Mouse (Mus musculus) ES-E14 (cell line): ENCODE results near the gene Rbm12. TPM values are rescaled to one million over a fixed set of nuclear protein-coding genes. Genes with fewer than 3 reads are reported as not detected.

Experiments
- DNase-seq: peaks from one replicate; pipeline ENCODE4 v3.0.0-alpha.2; 2013; ENCODE audit warnings: low read depth, low spot score
- H3K27ac ChIP-seq: 2 replicates; pipeline ENCODE4 v1.5.1; 2012; ENCODE audit warnings: low read depth, mild to moderate bottlenecking, low read length, moderate library complexity, mixed read lengths; ENCODE audit not compliant: poor library complexity, insufficient read depth, severe bottlenecking
- H3K36me3 ChIP-seq: 2 replicates; pipeline ENCODE4 v1.6.1; 2012; ENCODE audit warnings: mild to moderate bottlenecking, low read length, moderate library complexity, mixed read lengths; ENCODE audit not compliant: control insufficient read depth, poor library complexity, insufficient read depth, severe bottlenecking
- H3K4me1 ChIP-seq, 2 experiments: fragments of 150-350 bp in 1 of 2; sonication (generic) in 1 of 2; 2 replicates each; pipeline ENCODE4 v1.6.1; 2012; ENCODE audit warnings: low read length in 2 of 2, mild to moderate bottlenecking in 1 of 2, mixed read lengths in 1 of 2; ENCODE audit not compliant: control insufficient read depth in 2 of 2, insufficient read depth in 2 of 2, poor library complexity in 1 of 2
- H3K4me3 ChIP-seq, 2 experiments: fragments of 150-350 bp in 1 of 2; sonication (generic) in 1 of 2; 2 replicates each; pipeline ENCODE4 v1.5.1; 2012; ENCODE audit warnings: low read length in 2 of 2, low read depth in 1 of 2, mild to moderate bottlenecking in 1 of 2, mixed read lengths in 1 of 2; ENCODE audit not compliant: insufficient read depth in 1 of 2, poor library complexity in 1 of 2, severe bottlenecking in 1 of 2
- H3K9ac ChIP-seq: 2 replicates; pipeline ENCODE4 v1.6.1; 2012; ENCODE audit warnings: low read depth, mild to moderate bottlenecking, low read length, mixed read lengths; ENCODE audit not compliant: poor library complexity, insufficient read depth, severe bottlenecking
- H3K9me3 ChIP-seq: fragments of 150-350 bp; sonication (generic); 2 replicates; pipeline ENCODE4 v1.6.1; 2012; ENCODE audit warnings: low read depth, mild to moderate bottlenecking, low read length; ENCODE audit not compliant: control insufficient read depth, insufficient read depth
- CHD2 ChIP-seq: IDR thresholded peaks from 2 replicates; pipeline ENCODE4 v1.6.1; 2014; ENCODE audit warnings: mild to moderate bottlenecking, low read depth, low read length, inconsistent platforms
- HCFC1 ChIP-seq: IDR thresholded peaks from 2 replicates; pipeline ENCODE4 v1.6.1; 2012; ENCODE audit warnings: low read length, inconsistent platforms, borderline replicate concordance; ENCODE audit not compliant: insufficient read depth
- MAFK ChIP-seq: IDR thresholded peaks from 2 replicates; pipeline ENCODE4 v1.6.1; 2014; ENCODE audit warnings: mild to moderate bottlenecking, low read depth, low read length, inconsistent platforms; ENCODE audit not compliant: insufficient read depth
- ZC3H11A ChIP-seq: IDR thresholded peaks from 2 replicates; pipeline ENCODE4 v1.6.1; 2012; ENCODE audit warnings: low read depth, mild to moderate bottlenecking, inconsistent platforms, low read length, borderline replicate concordance
- ZNF384 ChIP-seq: IDR thresholded peaks from 2 replicates; pipeline ENCODE4 v1.6.1; 2012; ENCODE audit warnings: low read depth, low read length, inconsistent platforms
- in situ Hi-C, 2 experiments: fragments of 600-800 bp; cut with MboI; formaldehyde crosslinking; loops; one replicate each; pipeline ENCODE4 v1.15.1; 2025; ENCODE audit warnings: low sequenced_read_pairs in 2 of 2, inconsistent platforms in 1 of 2; ENCODE audit not compliant: unreplicated experiment in 2 of 2
- total RNA-seq: library from RNA; depleted of rRNA; stranded (reverse); fragments of 300-350 nt; gene quantifications from 2 replicates; pipeline ENCODE4 v1.2.3, GENCODE M21; 2012

Rbm12 gene
- total RNA-seq, 1 experiment: 22.1 TPM

DNA sequence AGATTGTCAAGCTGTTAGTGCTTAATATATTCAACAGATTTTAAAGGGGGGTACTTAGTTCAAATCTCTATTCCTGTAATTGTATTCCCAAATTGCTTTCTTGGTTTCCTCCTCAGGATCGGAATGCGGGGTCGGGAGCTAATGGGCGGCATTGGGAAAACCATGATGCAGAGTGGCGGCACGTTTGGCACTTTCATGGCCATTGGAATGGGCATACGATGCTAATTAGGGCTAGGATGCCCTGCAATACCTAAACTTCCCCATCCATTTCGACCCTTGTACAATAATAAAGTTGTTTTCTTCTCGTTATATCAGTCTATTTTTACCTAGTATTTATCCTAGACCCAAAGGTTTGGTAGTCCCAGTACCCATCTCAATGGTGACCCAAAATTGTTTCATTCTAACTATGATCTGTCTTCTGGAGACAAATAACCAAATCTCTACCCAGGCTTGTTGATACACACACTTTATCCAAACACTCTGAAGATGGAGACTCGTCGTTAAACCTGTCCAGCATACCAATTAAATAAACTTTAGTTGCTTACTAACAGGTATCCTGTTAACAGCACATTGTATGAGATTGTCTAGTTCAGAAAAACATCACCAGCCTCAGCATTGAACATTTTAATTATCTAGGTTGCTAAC lies 33.8 kb upstream of the Rbm12 start:
- DNase-seq: no peak
- no peak for TF ChIP-seq HCFC1
- TF ChIP-seq ZC3H11A: no peak
- no peak for TF ChIP-seq CHD2
- no peak for TF ChIP-seq MAFK
- TF ChIP-seq ZNF384: no peak

DNA sequence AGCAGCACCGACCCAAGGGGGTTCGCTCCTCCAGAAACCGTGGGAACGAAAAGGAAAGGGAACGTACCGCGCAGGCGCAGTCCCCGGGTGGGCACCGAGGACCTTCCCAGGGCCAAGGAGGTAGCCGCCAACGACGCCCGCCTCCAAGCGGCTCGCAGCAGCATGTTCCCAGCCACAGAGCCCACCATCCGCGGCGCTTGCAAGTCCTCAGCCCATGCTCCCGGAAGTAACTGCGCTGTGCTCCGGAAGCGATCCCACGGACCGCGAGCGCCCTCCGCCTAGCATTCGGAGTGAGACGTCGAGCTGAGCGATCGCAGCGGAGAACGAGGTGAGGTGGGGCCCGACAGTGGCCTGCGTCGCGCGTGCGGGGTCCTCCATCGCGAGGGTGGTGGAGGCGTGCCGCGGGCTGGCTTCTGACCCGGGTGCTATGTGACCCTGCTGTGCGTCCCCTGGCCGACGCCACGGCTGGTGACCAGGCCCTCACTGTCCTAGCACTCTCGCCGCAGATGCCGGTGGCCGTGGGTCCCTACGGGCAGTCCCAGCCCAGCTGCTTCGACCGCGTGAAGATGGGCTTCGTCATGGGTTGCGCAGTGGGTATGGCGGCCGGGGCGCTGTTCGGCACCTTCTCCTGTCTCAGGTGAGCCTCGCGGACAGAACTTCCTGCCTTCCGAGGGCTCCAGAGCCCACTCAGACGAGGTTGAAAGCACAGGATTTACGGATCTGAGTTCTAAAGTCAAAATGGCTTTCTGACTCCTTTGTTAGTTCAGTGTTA lies 32.4 kb upstream of the Rbm12 start, which contains the start of the genes Romo1 and Nfs1:
Romo1 (plus strand) TSS at position 87 of the 772 bp plus-strand sequence.
Nfs1 (minus strand) TSS at position 234 of the 772 bp plus-strand sequence.
- TF ChIP-seq HCFC1 (peak; percentile 74), ZC3H11A (no peak), CHD2 (0 out of 2 replicates have a peak, but pooled peaks have one; percentile 35), MAFK (no peak)
- H3K9me3 ChIP-seq: no peaks in the 10 kb centered on the region
- peak within 1 kb of the TSS; percentile 84 for H3K9ac ChIP-seq
- H3K27ac ChIP-seq: peak within 1 kb of the TSS; percentile 49
- no peaks in the 10 kb centered on the region for H3K4me1 ChIP-seq
- in situ Hi-C loops: no loop called here
- peak within 1 kb of the TSS; percentile 78 to 86 for H3K4me3 ChIP-seq
- H3K36me3 ChIP-seq: peaks cover 6% of the 10 kb centered on the region
- peak; percentile 88 for DNase-seq

More for the DNA sequence above, 33.8 kb upstream of the Rbm12 start:
- in situ Hi-C loops: no loop called here
- H3K27ac ChIP-seq: no peak overlapping the region
- peaks cover 6% of the 10 kb centered on the region for H3K36me3 ChIP-seq
- H3K9me3 ChIP-seq: no peaks in the 10 kb centered on the region
- H3K4me1 ChIP-seq: no peaks in the 10 kb centered on the region
- H3K4me3 ChIP-seq: no peak overlapping the region
- no peak overlapping the region for H3K9ac ChIP-seq

DNA sequence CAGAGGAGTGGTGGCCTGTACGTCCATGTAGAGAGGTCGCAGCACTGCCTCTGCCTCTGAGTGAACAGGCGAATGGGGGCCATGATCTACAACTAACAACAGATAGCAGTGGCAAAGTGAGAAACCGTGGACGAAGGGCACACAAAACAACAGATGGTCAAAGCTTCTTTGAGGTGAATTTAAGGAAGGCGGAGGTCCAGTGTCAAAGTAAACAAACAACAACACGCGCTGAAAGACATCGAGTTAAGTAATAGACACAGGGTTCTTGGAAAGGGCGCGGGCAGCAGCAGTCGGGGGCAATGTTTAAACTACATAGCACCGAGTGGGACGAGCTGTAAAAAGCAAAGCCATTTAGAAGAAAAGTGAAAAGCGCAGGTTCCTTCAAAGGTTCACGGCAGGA lies 31.6 kb upstream of the Rbm12 start:
- no peak for DNase-seq
- no peak overlapping the region; the same call in 1 of the 2 replicates for H3K27ac ChIP-seq
- TF ChIP-seq ZNF384: no peak
- TF ChIP-seq MAFK: no peak
- no peak for TF ChIP-seq CHD2
- no peak for TF ChIP-seq HCFC1
- TF ChIP-seq ZC3H11A: no peak
- in situ Hi-C loops: no loop called here
- peak overlapping the region; percentile 84 for H3K9ac ChIP-seq
- no peaks in the 10 kb centered on the region for H3K4me1 ChIP-seq
- H3K36me3 ChIP-seq: peaks cover 4% of the 10 kb centered on the region
- H3K9me3 ChIP-seq: no peaks in the 10 kb centered on the region
- peak overlapping the region; percentile 78 to 86 for H3K4me3 ChIP-seq

DNA sequence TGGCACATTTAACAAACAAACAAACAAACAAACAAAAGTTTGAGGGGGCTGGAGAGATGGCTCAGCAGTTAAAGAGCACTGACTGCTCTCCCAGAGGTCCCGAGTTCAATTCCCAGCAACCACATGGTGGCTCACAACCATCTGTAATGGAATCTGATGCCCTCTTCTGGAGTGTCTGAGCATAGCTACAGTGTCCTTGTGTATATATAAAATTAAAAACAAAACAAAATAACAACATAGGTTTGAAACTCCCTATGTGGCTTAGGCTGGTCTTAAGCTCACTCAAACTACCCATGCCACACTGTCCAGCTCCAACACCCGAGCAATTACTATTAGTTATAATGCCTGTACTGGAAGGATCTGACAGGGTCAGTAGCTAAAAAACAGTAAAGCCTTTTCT lies 31.0 kb upstream of the Rbm12 start:
- Histone ChIP-seq H3K9me3 (no peaks in the 10 kb centered on the region), H3K9ac (no peak overlapping the region), H3K4me3 (peak overlapping the region; percentile 78 to 86; a peak in 2 of 4 replicates), H3K4me1 (no peaks in the 10 kb centered on the region), H3K27ac (no peak overlapping the region), H3K36me3 (peaks cover 1% of the 10 kb centered on the region)
- no peak for DNase-seq
- no peak for TF ChIP-seq MAFK
- TF ChIP-seq ZC3H11A: no peak
- no peak for TF ChIP-seq HCFC1
- TF ChIP-seq CHD2: no peak
- TF ChIP-seq ZNF384: no peak
- in situ Hi-C loops: no loop called here
